Mouse (Mus musculus) adrenal gland, postnatal 10 days (tissue): ENCODE measurements around the gene Pipox. TPM values are rescaled to one million over a fixed set of nuclear protein-coding genes. Genes with fewer than 3 reads are reported as not detected.

Source experiments
- DNase-seq: peaks from one replicate; pipeline ENCODE4 v3.0.0; 2021; ENCODE audit warnings: mixed read lengths
- long read RNA-seq, 2 experiments: library from polyadenylated mRNA; stranded (forward); transcript quantifications; one replicate each; pipeline ENCODE4 v2.0.0; 2021
- total RNA-seq, 2 experiments: library from RNA; stranded (reverse); gene quantifications; 2 replicates each; pipeline ENCODE4 v1.2.3; 2021

The Pipox gene
- total RNA-seq: 10 to 100 TPM; 14.0 to 25.8 TPM
- long read RNA-seq, experiment 1, transcript Pipox-201 (8 exons, 1,998 nt): major isoform, 17 of 32 reads
- long read RNA-seq, experiment 1, partial matches to known transcripts: 13 of 32 reads
- long read RNA-seq, experiment 1, other reads (novel, unspliced or antisense): 2 of 32 reads
- long read RNA-seq, experiment 2, transcript Pipox-201 (8 exons, 1,998 nt): major isoform, 6 of 11 reads
- long read RNA-seq, experiment 2, partial matches to known transcripts: 1 of 11 reads
- long read RNA-seq, experiment 2, other reads (novel, unspliced or antisense): 3 of 11 reads

DNA sequence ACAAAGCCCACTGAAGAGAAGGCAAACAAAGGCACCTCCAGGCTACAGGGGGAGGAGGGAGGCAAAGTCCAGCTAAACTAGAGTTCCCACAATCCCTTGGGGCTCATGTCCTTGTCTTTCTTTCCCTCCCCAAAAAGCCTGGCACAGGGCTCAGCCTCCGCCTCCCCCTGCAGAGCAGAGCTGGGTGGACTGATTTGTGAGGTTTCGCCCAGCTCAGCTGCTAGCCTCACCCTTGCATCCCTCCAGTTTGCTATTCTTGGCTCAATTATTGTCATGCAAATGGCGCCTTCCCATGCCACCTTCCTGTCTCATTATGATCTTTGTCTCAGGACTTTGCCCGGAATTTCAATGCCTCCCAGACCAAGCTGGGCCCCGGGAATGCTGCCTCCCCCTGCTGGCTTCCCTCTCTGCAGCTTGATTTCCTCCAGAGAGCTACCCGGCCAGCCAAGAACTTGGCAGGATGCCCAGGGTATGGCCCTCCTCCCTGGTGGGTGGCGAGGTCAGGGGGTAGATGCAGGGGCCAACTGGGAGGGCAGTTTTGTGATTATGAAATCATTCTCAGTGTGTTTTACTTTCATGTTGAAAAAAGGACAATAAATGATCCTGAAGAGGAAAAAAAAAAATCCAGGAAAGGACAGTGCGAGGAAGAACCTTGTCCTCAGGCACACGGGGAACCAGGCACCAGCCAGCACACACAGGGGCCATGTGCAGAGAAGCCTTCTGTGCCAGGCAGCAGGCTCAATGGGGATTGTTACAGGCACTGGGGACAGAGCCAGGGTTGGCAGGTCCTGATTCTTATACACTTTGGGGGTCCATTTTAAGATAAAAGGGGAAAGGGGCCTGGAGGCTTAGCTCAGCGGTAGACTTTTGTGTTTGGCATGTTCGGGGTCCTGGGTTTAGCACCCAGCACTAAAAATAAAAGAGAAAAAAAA is at the start of gene Pipox:
Gene Pipox, minus strand, starts transcription at position 310 of the 932 bp plus-strand sequence.
- DNase-seq: peak; percentile 96

DNA sequence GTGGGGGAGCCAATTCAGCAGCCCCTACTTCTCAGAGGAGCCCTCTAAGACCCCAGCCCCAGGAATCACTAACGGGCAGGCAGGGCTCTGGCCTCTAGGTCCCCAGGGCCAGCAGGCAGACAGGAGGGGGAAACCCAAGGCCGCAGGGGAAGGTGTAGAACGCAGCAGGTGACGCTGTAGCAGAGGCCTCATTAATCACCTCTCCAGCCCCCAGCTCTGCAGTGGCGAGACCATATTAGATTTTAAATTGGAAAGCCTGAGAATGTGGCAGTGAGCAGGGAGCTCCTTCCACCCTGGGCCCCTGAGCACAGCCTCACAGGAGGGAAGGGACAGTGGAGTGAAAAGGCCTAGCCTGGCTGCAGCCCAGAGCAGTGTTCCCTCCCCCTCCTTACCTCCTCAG is 48.3 kb upstream of the Pipox start:
- no peak for DNase-seq

DNA sequence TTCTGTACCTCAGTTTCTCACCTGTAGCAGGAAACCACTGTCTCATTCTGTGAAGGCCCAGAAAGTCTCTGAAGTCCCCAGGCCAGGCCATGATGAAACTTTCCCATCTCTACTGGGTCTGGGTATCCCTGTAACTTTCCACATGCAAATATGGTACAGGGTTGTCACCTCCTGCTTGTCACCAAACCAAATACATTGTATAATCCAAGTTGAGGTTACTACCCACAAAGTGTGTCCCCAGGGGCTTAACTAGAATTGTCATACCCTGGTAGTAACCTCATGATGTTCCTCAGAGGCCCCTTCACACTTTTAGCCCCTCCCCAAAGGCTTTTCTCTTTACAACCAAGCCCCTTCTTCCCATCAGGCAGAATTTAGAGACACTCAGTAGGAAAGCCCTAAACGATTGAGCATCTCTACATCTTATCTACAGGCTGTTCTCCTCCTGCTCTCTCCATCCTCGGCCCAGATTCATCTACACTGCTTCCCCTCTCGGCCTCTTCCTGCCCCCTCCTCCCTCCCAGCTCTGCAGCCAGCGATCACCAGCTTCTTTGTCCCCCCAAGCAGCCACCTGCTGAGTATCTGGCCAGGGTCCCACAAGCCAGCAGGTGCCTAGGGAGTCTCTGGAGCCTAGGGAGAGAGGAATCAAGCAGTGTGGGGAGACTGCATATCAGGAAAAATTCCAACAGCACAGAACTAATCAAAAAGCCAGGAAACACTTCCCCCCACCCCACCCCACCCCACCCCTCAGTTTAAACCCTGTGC is 43.9 kb upstream of the Pipox start:
- no peak for DNase-seq

DNA sequence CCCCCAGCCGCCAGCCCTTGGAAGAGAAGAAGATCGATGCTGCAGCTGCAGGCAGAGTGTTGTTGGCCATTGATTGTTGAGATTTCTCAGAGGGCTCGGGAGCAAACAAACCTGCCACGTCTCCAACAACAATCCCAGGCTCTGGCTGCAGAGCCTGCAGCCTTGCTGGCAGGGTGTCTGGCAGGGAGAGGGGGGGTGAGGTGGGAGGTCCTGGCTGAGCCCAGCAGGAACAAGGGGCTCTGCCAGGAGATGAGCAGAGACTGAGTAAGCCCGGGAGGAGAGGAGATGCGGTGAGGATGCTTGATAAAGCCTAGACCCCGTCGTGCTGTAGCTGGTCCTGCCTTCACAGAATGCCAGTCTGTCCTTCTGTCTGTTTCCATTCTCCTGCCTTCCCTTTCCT is 43.0 kb upstream of the Pipox start:
- DNase-seq: no peak

DNA sequence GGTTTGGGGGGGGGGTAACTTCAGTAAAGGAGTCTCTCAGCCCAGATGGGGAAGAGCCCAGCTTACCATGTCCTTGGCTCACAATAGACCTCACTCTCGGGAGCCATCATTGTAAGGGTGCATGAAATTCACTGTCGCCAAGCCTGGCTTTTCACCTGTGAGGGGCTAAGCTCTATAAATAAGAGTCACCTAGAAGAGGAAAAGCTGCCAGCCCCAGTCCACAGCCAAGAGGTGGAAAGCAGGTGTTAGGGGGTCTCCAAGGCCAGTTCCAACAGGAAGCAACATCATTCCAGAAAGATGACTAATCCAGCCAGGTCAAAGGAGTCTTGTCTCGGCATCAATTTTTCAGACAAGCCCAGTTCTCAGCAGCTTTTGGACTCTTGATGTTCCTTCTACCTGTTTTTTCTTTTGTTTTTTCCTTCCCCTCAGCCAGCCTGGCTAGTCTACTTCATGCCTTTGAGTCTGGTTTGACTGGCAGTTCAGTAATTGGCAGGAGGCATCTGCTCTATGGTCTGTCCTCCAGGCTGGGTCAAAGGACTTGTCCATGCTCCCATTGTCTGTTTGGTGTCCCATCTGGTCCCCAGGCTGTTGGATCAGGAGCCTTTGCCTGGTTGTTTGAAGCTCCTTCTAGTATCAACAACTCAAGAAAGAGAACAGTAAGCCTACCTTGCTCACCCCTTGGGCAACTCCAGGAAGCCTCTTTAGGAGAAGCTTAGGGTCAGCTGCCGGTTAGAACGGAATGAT is 40.8 kb upstream of the Pipox start:
- no peak for DNase-seq

DNA sequence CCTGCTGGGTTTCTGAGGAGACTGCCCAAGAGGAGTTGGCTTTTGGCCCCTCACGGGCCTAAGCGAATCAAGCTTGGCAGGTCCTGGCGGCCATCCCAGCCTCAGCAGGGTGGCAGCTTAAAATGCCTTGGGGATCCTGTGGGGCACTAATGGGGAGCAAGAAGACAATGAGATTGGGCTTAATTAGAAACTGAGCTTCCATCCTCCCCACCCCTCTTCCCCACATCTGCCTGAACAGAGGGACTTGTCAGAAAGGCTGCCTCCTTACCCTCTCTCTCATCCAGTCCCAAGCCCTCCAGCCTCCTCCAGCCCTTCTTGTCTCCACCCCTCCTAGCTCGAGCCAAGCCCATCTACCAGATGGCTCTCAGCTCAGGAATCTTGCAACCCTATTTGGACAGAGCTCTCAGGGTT is 40.2 kb upstream of the Pipox start:
- DNase-seq: no peak

DNA sequence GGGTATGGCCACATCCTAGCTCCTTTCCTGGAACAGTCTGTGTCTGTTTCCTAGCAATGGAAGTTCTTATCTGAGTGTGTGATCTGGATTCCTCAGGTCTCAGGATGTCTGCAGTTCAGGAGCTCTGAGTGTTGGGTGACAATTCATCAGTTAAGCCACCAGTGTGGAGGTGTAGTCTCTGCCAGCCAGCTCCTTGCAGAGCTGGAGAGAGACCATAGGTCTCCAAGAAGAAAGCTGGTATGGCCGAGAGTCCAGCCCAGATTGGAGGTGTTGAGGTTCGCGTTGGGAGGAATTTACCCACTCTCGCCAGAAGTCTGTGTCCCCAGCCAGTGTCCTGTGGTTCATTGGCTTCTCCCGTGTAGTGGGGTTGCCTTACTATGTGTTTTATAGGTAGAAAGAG is 38.7 kb upstream of the Pipox start:
- DNase-seq: no peak

DNA sequence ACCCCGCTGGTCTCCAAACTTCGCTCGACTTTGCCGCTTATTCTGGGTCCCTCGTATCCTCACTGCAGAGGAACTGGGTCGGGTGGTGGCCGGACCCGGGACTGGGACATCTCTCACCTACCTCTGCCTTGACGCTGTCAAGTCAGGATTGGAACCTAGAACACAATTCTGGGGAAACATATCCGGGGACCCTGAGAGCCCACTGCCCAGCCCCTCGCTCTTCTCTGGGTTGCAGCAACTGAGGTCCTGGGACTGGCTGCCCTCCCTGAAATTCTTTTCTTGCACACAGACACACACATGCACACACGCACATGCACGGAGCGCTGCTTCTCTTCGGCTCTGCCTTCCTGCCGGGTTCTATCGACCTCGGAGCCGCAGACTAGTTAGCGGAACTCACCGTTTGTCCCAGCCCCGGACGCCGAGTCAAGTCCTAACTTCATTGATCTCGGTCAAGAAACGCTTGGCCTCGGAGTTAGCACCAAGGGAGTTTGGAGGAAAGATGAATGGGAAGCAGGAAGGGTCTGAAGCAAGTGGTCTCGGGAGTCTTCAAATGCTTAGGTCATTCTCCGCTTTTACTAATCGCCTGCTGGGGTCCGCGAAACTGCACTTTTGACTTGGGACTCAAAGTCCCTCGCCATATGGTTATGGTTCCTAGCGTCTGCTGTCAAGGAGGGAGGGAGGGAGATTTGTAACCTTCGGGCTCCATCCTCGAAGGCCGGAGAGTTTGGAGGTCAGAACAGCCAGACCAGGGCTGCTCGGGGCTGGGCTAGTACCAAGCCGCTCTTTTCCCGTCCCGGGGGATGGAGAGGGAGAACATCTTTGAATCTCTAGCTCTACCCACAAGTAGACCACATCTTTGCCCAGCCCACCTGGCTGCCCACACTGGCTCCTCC is 37.9 kb upstream of the Pipox start:
- DNase-seq: no peak

DNA sequence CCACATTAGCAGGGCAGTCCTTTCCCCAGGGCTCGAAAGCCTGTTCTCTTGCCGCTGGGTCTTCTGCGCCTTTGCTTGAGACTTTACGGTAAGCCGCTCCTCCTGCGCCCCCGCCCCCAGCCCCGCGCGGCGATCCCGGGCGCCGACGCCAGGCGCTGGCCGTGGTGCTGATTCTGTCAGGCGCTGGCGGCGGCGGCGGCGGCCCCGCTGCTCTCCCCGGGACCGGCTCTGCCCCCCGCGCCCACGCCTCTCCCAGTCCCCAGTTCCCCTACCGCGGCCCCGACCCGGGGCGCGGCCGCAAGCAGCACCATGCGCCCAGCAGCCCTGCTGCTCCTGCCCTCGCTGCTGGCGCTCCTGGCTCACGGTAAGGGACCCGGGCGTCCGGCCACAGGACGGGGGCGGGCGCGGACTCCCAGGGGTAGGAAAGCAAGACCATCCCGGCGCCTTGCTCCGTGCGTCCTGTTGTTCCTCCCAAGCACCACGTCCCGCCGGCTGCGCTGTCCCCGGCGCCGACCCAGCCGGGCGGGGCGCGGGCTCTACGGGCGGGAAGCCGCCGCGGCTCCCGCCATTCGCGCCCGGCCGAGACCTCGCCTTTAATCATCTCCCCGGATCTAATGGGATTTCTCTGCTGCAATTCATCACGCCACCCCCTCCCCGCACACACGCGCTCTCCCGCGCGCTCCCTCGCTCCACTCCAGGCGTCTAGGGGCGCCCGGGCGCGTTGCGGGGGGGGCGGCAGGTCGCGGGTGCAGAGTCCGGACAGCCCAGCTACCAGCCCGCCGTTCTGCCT is 37.0 kb upstream of the Pipox start, which contains the start of gene Sez6:
Gene Sez6, plus strand, starts transcription at position 50 of the 790 bp plus-strand sequence.
- DNase-seq: peak; percentile 93

DNA sequence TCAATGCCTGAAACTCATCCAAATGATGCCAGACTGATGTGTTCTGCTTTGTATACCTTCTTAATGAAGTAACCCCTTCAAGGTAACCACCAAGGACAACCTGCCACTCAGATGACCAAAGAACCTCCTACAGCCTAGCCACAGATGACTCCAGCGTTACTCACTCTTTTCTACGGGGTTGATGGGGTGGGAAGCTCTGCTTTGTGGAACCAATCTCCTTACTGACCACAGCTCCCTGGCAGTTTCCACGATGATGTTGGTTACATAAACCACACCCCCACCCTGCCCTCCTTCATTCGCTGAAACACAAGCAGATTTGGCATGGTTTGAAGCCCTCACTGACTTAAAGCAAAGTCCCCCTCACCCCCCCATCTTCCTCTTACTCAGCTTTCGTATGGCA is 33.9 kb upstream of the Pipox start:
- no peak for DNase-seq

DNA sequence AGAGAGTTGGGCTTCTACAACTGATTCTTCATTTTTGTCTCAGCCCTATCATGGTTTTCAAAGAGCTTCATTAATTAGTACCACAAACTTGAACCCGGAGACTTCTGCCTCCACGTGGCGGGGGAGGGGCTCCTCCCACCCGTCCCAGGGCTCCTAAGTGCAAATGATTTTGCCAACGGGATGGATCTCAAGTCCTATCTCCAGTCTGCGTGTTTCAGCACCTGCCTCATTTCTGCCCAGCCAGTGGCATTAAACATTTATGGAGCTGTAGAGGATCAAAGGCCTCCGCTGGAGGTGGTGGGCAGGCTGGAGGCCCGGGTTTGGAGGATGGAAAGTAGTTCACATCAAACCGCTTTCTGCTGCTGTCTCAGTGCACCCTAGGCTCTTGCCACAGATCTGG is 32.8 kb upstream of the Pipox start:
- DNase-seq: no peak

DNA sequence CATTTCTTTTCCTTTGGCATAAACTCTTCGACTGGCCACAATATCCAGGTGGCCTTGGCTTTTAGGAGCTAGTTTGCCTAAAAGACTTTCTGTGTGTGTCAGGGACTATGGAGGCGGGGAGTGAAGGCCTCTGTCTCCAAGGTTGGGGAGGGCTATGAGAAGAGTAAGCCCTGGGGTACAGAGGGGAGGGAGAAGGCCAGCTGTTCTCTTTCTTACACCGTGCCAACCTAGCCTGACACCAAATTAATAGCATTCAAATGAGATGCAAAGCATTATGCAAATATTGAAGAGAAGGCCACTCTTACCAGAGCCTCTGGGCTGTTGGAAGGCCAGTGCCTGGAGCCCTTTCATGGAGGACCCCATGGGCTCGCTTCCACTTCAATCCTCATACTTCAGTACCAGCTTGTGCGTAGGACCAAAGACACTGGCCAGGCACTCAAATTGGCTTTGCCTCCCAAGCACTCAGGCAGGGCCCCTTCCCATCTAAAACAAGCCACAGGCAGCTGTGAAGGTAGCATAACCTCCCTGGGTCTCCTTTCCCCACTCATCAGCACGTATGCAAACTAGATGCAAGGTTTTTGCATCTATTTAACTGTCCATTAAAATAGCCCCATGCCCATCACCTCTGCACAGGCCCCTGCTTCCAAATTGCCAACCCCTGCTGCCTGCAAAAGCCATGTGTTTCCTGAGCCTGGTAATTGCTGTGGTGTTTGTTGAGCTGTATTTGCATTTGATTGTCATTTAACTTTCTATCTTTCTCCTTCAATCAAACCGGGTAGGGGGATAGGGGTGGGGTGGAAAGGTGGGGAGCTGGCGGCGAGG is 32.2 kb upstream of the Pipox start:
- no peak for DNase-seq

DNA sequence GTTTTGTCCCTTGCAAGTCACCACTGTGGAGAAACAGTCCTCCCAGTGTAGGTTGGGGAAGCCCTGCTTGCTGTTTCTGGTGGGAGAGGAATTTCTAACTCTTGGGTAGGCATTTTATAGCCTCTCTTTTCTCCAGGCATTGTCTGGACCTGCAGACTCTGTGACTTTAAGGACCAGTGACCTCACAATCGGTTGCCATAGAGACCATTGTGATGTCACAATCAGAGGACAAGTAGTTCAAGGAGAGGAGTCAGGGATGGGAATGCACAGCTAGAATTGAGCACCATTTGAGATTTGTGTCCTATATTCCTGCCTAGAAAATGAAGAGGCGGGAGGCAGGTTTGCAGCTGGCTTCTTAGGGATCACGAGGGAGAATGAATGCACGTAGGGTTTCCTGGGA is 29.4 kb upstream of the Pipox start:
- no peak for DNase-seq

DNA sequence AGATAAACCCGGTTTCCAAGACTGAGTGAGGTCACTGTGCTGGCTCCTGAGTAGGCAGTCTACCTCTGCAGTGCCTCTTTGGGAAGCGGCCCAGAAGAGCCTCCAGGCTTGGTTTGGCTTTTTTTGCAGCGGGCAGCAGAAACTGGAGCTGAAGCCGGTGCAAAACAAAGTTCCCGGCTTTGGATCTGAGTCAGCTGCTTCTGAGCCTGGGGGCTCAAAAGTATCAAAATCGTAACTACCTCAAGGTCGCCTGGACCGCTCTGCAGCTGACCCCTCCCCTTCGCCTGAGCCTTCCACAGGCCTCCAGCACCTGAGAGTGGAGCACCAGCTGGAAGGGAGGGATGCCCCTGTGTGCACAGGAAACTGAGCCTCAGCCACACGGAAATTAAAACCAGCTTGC is 23.3 kb upstream of the Pipox start:
- DNase-seq: no peak

DNA sequence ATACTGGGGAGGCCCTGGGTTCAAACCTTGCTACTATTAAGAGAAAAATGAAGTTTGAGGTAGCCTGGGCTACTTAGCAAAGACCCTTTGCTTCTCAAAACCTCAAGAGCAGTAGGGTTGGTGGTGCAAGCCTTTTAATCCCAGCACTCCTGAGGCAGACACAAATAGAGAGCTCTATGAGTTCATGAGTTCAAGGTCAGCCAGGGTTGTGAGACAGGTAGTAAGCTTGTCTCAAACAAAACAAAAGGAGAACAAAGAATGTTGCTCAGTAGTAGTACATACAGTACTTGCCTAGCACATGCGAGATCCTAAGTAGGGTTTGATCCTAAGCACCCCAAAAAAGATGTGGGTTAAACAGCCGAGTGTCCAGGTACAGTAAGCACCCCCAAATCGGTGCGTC is 22.8 kb upstream of the Pipox start:
- no peak for DNase-seq

DNA sequence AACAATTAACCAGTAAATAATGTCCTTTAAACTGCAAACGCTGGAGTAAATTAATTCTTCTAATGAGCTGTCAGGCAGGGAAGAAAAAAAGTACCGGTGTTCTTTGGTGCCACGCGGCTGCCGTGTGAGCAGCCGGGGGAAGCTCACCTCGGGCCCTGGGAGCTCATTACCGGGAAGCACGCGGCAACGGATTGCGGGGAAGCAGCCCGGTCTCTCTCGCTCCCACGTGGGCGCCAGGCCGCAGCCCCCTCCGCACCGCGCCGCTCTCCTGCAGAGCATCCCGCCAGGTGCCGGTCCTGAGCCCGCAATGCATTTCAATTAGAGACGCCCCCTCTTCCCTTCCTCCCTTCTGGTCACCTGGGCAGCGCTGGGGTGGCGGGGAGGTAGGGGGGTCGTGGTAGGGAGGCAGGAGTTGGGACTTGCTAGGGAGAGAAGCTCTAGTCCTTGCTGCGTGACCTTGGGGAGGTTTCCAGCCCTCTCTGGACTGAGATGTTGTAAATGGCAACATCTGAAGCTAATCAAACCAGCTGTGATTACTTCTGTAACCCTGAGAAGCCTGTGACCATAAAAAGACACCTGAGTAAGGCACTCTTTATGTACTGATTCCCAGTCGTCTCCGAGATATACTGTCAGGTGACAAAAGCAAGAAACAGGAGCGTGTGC is 20.8 kb upstream of the Pipox start:
- DNase-seq: no peak

DNA sequence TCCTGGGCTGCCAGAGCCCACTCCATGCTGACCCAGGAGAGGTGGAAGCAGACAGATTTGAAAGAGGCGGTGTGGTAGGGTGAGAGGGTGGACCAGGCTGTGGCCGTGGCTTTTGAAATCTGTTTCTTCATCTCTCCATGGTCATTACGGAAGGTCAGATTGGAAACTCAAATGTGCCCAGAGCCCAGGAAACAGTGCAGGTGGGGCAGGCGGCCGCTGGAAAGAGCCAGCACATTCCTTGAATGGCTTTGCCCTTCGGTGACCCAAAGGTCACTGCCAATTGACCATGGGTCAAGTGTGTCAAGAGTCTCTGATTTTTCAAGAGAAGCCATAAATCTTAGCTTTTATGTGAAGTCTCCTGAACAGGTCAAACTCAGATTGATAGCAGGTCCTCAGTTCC is 19.6 kb upstream of the Pipox start:
- DNase-seq: no peak

DNA sequence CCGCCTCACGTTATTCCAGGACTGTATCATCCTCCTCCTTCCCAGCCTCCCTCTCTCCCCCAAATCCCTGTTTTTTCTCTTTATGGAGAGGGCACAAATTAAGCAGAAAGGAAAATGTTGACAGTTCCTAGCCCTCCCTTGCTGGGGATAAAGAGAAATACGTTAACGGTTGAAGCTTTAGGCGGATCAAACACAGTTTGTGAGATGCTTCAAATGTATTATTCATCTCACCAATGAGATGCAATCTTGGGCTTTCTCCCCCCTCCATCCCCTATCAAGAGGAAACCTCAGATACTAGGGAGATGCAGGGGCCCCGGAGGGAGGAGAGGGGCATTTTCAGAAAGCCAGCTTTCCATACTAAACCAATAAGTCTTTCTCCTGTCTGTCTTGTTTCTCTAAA is 15.9 kb upstream of the Pipox start:
- no peak for DNase-seq

DNA sequence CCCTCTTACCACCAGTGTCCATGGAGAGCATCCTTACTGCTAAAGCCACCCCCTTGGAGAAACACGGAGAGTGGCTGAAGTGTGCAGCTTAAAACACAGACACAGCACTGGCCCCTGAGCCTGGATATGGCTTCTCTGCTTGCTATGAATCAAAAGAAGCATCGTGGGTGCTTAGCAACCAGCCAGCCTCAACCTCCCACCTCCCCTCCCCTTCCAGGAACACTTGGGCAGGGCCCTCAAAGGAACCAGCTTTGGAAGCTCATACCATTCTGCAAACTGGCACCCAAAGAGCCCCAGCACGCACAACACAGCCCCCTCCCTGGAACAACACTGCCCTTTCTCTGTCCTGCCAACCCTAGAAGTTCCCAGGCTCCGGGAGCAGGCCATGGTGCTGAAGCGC is 15.5 kb upstream of the Pipox start:
- DNase-seq: no peak
